Mouse (Mus musculus) adrenal gland, adult 2 months (tissue): Measurements from ENCODE around the gene Dync1i1. TPM values are rescaled to one million over a fixed set of nuclear protein-coding genes. Genes with fewer than 3 reads are reported as not detected.
"Not testable (repeated sequence)": the region's sequence is repeated elsewhere in the genome, so short reads cannot be mapped to it uniquely, and the experiment has no call there.

Source experiments
- DNase-seq: peaks from one replicate; pipeline ENCODE4 v3.0.0; 2021
- long read RNA-seq: library from polyadenylated mRNA; stranded (forward); transcript quantifications from one replicate; pipeline ENCODE4 v2.0.0, GENCODE M21; 2021
- polyA plus RNA-seq: library from polyadenylated mRNA; depleted of rRNA; stranded (reverse); fragments of >200 nt; gene quantifications from 2 replicates; pipeline ENCODE4 v1.2.3, GENCODE M21; 2012; rRNA removed
- total RNA-seq, 2 experiments: library from RNA; stranded (reverse); gene quantifications; 2 replicates each; pipeline ENCODE4 v1.2.3; 2021

Dync1i1 gene
- total RNA-seq, result 1 to 10 TPM; 1.6 to 1.8 TPM
- 1.4 and 1.7 TPM in 2 replicates for polyA plus RNA-seq
- long read RNA-seq, result 0 reads

GRCm38 (mm10) chr6:5725611-5726236 lies at the start of gene Dync1i1:
Dync1i1 (plus strand) TSS chr6:5725639.
- peak; percentile 63 for DNase-seq

- no peak for DNase-seq
Observed at GRCm38 (mm10) chr6:5679738-5680137, 45.7 kb upstream of the Dync1i1 start.

DNA sequence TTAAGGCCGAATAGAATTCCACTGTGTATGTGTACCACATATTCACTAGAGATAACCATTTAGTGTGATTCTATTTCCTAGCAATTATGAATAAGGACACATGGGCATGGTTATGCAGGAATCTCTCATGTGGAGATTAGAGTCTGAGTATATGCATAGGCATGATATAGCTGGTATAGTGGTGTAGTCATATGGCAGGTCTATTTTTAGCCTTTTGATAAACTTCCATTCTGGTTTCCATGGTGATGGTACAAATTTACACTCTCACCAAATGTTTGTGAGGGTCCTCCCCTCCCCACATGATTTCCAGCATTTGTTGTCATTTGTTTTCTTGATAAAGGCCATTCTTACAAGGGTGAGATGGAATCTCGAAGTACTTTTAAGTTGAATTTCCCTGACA lies 23.6 kb upstream of the Dync1i1 start:
- no peak for DNase-seq

DNA sequence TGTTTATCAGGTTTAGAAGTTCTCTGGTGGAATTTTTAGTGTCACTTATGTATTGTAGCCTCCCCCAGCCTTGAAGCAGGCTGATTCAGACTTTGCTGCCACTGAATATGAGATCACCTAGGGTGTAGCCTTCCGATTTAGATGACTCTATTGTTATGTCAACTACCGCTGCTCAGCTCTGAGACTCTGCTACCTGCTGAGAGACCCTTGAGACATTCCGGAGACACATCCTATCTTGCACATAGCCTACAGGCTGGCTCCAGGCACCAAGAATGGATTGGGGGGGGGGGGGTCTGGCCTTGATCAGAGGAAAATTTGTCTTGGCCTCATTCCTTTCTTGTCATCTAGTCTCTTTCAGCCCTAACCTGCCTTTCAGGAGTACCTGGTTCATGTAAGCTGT lies 17.5 kb upstream of the Dync1i1 start:
- DNase-seq, result not testable (repeated sequence)

- DNase-seq, result no peak
Observed at GRCm38 (mm10) chr6:5710063-5710605, 15.3 kb upstream of the Dync1i1 start.

GRCm38 (mm10) chr6:5712620-5713019 lies 12.8 kb upstream of the Dync1i1 start:
- DNase-seq, result no peak

DNA sequence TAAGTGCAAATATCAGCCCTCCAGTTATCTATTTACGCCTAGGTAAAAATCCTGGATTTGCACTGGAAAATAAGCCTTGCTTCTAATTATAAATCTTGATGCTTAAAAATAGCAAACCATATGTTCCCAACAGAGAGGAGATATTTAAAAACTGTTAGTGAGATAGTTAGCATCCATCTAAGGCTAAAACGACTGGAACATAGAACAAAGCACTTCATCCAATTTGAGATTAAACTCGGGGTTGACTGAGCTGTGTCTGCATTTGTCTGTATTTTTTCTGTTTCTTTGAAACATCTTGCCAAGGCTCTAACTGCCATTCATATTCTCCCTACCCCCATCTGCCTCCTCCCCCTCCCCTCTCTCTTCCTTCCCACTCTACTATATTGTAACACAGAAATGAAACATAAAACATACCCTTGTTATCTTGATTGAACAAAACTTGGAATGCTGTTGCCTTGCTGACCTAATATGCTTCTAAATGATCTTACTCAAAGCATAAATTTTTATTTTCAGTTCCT lies 10.3 kb upstream of the Dync1i1 start:
- DNase-seq, result no peak

DNA sequence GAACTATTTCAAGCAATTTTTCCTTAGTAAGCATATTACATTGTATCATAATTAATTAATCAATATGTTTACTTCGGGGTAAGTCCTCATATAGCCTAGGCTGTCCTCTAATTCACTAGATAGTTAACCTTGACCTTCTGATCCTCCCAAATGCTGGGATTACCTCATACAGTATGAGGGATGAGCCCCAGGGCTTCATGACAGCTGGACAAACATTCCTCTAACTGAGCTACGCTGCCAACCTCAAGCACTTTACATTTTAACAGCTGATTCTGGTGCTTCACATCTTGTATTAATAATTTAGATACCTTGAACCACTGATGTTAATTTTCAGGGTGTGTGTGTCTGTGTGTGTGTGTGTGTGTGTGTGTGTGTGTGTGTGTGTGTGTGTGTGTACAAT lies 6.5 kb upstream of the Dync1i1 start:
- no peak for DNase-seq

DNA sequence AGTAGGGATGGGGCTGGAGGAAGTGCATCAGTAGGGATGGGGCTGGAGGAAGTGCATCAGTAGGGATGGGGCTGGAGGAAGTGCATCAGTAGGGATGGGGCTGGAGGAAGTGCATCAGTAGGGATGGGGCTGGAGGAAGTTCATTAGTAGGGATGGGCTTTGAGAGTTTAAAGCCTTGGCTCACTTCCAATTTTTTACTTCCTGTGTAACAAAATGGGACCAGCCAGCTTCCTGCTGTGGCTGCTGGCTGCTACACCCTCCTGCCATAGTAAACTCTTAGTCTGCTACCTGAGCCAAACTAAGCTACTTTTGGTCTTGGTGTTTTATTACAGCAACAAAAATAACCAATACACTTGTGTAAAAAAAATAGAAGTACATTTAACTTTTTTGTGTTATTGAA lies 4.7 kb upstream of the Dync1i1 start:
- DNase-seq, result not testable (repeated sequence)

DNA sequence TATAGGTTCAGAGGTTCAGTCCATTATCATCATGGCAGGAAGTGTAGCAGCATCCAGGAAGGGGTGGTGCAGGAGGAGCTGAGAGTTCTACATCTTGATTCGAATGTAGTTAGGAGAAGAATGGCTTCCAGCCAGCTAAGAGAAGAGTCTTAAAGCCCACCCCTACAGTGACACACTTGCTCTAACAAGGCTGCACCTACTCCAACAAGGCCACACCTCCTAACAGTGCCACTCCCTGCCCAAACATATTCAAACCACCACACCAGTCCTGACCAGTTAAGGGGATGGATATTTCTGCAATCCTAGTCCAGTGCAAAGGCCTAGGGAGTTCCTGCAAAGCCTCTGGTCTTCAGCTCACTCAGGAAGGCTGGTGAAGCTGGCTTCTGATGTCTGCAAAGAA lies 1.5 kb upstream of the Dync1i1 start:
- no peak for DNase-seq

GRCm38 (mm10) chr6:5726237-5726670 lies 815 bp downstream of the Dync1i1 start:
- no peak for DNase-seq

DNA sequence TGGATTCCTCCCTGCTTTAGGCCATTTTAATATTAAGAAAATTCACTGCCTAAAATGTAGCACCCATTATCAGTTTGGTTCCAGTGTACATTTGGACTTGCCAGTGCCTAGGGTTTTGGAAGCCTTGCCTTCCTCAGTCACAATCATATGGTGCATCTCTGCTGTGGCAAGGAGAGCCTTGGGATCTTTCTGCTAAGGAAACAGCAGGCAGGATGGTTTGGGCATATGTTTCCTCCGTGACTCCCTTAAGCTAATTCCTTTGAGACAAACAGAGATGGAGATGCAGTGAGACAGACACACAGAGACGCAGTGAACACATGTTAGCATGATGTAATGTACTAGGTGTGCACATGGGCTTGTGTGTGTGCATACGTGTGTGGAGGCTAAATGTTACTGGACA lies 7.8 kb downstream of the Dync1i1 start:
- DNase-seq, result no peak

DNA sequence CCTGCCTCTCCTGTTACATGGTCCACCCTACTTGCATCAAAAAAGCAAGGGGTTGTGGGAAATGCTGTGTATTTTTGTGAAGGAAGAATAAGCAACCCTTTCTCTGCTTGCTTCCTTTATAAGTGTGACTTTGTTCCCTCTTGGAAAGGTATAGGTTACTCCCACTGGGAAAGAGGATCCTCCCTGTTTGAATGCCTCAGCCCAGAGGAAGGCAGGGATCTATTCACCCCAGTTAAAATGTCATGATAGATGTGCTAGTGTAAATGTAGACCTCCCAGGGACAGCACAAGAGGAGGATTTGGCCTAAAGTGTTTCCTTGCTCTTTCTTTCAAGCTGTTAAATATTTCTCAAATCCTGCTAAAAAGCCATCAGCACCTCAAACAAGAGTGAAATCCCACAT lies 9.0 kb downstream of the Dync1i1 start:
- DNase-seq, result no peak

- DNase-seq, result no peak
Observed at GRCm38 (mm10) chr6:5734862-5735261, 9.4 kb downstream of the Dync1i1 start.

GRCm38 (mm10) chr6:5739711-5740110 lies 14.3 kb downstream of the Dync1i1 start:
- no peak for DNase-seq

DNA sequence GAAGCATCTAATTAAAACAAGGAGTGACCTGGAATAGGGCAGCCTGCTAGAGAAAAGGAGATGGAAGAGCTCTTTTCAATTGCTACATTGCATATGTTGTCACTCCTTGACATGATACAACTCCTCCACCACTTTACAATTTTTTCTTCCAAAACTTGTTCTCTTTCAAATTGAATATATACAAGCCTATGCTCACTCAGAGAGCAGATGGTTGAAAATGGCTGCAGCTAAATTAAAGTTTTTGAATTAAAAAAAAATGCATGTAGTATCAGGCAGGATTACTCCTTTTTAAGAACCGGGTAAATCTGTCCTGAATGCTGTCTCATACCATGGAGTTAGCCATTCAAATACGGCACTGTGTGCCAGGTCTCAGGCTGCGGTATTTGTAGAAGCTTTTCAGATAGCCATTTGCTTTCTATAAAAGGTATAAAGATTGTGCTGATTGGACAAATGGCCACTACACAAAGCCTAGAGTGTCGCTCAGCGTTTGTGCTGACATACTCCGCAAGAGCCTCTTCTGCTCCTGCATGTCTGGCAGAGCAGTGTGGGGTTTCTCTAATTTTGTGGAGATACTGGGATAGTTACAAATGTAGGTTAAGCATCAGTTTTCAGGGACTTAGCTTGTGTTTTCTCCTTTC lies 16.1 kb downstream of the Dync1i1 start:
- DNase-seq, result no peak

DNA sequence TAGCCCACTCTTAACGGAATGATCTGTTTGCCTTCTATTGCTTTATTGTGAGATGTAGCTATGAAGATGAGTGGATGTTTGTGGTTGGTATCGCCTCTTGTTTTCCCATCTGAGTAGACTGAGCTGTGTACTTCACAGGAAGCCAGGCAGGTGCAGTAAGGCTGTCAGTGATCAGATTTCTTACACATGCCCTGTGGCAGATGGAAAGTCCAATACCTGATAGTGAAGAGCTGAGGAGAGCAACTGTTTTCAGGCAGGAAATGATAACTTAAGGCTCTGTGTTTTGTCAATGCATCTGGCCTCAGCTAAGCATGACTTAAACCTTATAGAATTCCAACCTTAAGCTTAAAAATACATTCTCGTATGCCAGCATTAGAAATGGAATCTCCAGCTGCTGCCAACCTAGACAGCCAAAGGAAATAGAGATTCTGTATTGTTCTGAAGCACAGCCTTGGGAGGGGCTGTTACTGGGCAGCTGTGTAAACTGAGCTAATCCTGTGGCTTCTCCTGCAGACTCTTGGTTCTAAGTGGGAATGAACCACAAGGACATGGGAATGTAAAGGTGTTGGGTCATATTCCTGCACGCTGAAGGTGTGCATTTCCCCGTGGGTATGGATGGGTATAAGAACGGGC lies 24.8 kb downstream of the Dync1i1 start:
- no peak for DNase-seq

DNA sequence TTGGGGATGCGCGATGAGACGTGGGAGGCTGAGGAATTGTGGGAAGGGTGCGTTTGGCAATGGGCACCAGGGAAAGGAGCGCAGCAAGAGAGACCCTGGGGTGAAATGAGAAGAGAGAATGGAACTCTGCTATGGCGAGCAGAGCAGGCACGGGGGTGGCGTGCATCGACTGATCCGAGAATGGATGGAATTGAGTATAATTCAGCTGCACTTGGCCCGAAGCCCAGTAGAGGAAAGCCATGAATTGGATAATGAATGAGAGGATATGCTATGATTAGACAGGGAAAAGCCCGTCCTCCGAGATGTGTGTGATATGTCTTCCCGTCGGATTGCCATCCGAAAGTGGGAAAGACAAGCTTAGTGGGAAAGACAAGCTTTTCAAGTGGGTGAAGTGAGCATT lies 26.7 kb downstream of the Dync1i1 start:
- DNase-seq, result no peak

GRCm38 (mm10) chr6:5752617-5753016 lies 27.2 kb downstream of the Dync1i1 start:
- DNase-seq, result no peak

- DNase-seq, result no peak
Observed at GRCm38 (mm10) chr6:5756509-5757130, 31.2 kb downstream of the Dync1i1 start.

GRCm38 (mm10) chr6:5762943-5763342 lies 37.5 kb downstream of the Dync1i1 start:
- DNase-seq, result no peak

DNA sequence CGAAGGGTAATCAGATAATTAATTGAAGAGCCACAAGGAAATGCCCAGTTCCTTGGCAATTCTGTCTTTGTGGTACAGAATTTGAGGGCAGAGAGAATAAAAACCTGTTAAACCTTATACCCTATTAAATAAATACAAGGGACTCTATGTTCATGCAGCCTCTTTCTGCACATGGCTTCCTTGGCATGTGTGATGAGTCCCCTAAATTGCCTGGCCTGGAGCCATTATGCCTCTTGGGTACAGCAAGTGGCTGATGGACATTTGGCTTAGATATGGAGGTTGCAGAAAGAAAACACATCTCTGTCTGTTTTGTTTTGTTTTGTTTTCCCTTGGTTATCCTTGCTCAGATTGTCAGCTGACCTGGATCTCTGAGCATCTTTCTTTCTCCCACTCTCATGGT lies 43.1 kb downstream of the Dync1i1 start:
- DNase-seq, result no peak

DNA sequence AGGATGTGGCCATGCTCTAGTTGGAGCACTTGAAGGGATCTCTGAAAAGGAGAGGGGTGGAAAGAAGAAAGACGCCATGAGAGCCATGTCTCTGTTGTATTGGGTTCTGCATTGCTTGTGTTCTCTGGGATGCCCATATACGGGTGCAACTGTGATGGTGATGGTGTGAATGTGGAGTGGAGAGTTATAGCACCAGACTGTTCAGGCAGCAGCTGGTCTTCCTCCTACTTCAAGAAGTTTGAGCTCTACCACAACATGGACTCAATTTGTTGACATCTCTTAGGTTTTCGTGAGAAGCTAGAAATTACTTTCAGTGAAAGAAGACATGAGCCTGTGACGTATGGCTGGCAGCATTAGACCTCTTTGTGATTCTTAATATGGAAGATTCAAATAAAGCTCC lies 44.8 kb downstream of the Dync1i1 start:
- no peak for DNase-seq
